Mouse (Mus musculus) liver, postnatal 0 days (tissue): ENCODE measurements around the gene Prss46. TPM values are rescaled to one million over a fixed set of nuclear protein-coding genes. Genes with fewer than 3 reads are reported as not detected.
A peak's percentile ranks its signal among the peaks of the same experiment; 100 is the strongest.

Source experiments
- ATAC-seq: fragments of 200-750 bp; cut with Nextera tagmentation; 2 replicates; pipeline ENCODE4 v1.8.0; 2017; ENCODE audit warnings: mild to moderate bottlenecking, moderate library complexity
- DNase-seq: peaks from one replicate; pipeline ENCODE4 v3.0.0-alpha.2; 2016
- H3K27ac ChIP-seq: fragments of 300-500 bp; sonication (generic); 2 replicates; pipeline ENCODE4 v1.5.1; 2014; ENCODE audit warnings: antibody characterized with exemption, moderate library complexity, mild to moderate bottlenecking, low read depth
- H3K27me3 ChIP-seq: fragments of 300-500 bp; sonication (generic); 2 replicates; pipeline ENCODE4 v1.6.1; 2014; ENCODE audit warnings: low read length, control low read depth, mixed read lengths; ENCODE audit not compliant: insufficient read depth
- H3K36me3 ChIP-seq: fragments of 300-500 bp; sonication (generic); replicated peaks from 2 replicates; pipeline ENCODE4 v1.6.1; 2014; ENCODE audit warnings: mild to moderate bottlenecking, control low read depth, low read length, moderate library complexity, mixed read lengths; ENCODE audit not compliant: insufficient read depth
- H3K4me1 ChIP-seq: fragments of 300-500 bp; sonication (generic); 2 replicates; pipeline ENCODE4 v1.6.1; 2014; ENCODE audit warnings: antibody characterized with exemption, mild to moderate bottlenecking, control low read depth; ENCODE audit not compliant: insufficient read depth
- H3K4me2 ChIP-seq: fragments of 300-500 bp; sonication (generic); 2 replicates; pipeline ENCODE4 v1.6.1; 2014; ENCODE audit warnings: low read depth, mild to moderate bottlenecking, low read length, moderate library complexity, mixed read lengths
- H3K4me3 ChIP-seq: fragments of 300-500 bp; sonication (generic); 2 replicates; pipeline ENCODE4 v1.5.1; 2014; ENCODE audit warnings: low read depth, low read length
- H3K9ac ChIP-seq: fragments of 300-500 bp; sonication (generic); replicated peaks from 2 replicates; pipeline ENCODE4 v1.6.1; 2014; ENCODE audit warnings: mild to moderate bottlenecking, moderate library complexity
- H3K9me3 ChIP-seq: fragments of 300-500 bp; sonication (generic); 2 replicates; pipeline ENCODE4 v1.6.1; 2016; ENCODE audit warnings: mild to moderate bottlenecking, control low read depth, low read length, mixed read lengths
- CTCF ChIP-seq: sonication (generic); IDR thresholded peaks from 2 replicates; pipeline ENCODE4 v1.5.1; 2016; ENCODE audit warnings: antibody characterized with exemption, low read depth
- EP300 ChIP-seq: IDR thresholded peaks from 2 replicates; pipeline ENCODE4 v1.6.1; 2016; ENCODE audit warnings: antibody characterized with exemption, low read depth, mild to moderate bottlenecking
- WGBS: fragments of 180-500 bp; shearing (Covaris S2); extraction: QIAGEN DNeasy Blood & Tissue Kit; methylation state at CpG from one replicate; pipeline ENCODE4 v1.1.7; 2014; ENCODE audit not compliant: insufficient replicate concordance; 5-methylcytosine and 5-hydroxymethylcytosine counted together
- polyA plus RNA-seq: library from polyadenylated mRNA; unstranded; fragments of >200 nt; fragmentation: Nextera tagmentation; extraction: Ambion mirVana; gene quantifications from 2 replicates; pipeline ENCODE4 v1.2.1, GENCODE M21; 2015

Gene Prss46
- polyA plus RNA-seq, 1 experiment from 2014 or later, result not detected

DNA sequence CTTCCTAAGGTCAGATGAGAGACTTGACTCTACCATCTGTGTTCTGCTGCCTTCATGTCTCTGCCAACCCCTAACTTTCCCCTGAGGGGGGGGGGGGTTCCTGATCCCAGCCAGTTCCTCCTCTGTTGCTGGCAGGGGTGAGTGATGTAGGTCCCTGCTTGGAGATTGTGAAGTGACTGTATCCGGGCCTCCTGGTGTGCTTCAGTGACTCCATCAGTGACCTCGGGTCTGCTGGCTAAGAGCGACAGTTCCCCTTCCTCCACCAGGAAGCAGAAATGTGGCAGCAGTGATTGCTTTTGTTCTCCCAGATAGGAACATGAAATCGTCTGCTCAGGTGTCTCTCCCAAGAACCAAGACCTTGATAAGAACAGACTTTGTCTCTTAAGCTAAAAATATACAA is 12.6 kb downstream of the Prss46 start:
- Histone ChIP-seq H3K27ac (no peak overlapping the region), H3K36me3 (no peaks in the 10 kb centered on the region), H3K27me3 (peaks cover 5% of the 10 kb centered on the region; the same call in 1 of the 2 replicates), H3K9ac (no peak overlapping the region), H3K4me3 (no peak overlapping the region), H3K9me3 (no peaks in the 10 kb centered on the region), H3K4me2 (no peak overlapping the region), H3K4me1 (peaks cover 3% of the 10 kb centered on the region)
- DNase-seq, result no peak
- no peak for ATAC-seq
- 19% methylated on average over 4 of the region's 4 CpGs for WGBS
- TF ChIP-seq EP300 (peak; percentile 7; the same call in 1 of the 2 replicates), CTCF (no peak)

DNA sequence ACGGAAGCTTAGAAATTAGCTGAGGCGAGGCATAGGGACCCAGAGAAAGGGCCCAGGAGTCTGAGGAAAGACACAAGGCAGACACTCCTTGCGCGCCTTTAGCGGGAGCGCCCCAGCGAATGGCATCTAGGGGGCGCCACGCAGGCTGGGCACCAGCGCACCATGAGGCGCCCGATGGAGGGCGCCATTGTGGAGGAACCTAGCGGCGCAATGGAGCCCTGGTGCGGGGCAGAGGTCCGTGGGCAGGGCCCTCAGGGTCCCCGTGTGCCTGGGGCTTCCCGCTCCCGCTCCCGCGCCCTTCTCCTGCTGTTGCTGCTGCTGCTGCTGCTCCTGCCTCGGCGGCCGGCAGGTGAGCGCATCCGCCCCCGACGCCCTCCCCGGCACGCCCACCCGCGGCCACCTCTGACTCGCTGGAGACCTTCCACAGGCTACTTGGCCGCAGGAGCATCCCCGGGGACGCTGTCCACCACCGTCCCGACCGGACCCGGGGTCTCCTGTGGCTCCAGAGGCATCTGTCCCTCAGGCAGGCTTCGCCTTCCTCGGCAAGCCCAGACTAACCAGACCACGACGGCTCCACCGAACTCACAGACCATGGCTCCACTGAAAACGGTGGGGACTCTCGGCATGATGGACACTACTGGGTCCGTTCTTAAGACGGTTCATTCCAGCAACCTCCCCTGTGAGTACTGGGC is 13.6 kb downstream of the Prss46 start, which contains the start of gene Prss50:
TSS of gene Prss50 (plus strand) at position 187 of the 692 bp plus-strand sequence.
- H3K4me1 ChIP-seq, result peaks cover 3% of the 10 kb centered on the region
- peaks cover 5% of the 10 kb centered on the region; the same call in 1 of the 2 replicates for H3K27me3 ChIP-seq
- H3K4me2 ChIP-seq, result peak within 1 kb of the TSS; percentile 71
- no peak within 1 kb of the TSS for H3K27ac ChIP-seq
- WGBS, result 12% methylated on average over 46 of the region's 50 CpGs
- ATAC-seq, result peak; percentile 50
- no peak within 1 kb of the TSS; the same call in 1 of the 2 replicates for H3K9ac ChIP-seq
- TF ChIP-seq EP300 (no peak), CTCF (peak; percentile 73)
- peak within 1 kb of the TSS; percentile 30 for H3K4me3 ChIP-seq
- peak; percentile 46 for DNase-seq
- no peaks in the 10 kb centered on the region for H3K9me3 ChIP-seq
- no peaks in the 10 kb centered on the region for H3K36me3 ChIP-seq

DNA sequence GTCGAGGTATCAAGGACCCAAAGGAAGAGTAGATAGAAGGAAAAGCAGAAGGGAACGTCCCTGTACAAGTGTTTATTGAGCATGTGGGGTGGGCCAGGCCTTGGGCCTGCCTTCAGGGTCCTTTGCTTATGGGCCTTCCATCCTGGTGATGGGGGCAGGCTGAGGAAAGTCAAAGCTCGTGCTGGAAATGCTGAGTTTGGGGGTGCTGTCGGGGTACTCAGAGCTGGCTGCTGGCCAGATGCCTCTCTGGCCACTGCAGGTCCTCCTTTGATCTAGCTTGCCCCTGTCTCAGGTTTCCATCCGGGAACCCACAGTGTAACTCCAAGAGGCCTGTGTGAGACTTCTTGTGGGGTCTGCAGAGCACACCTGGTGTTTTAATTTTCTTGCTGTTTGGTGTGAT is 14.2 kb downstream of the Prss46 start:
- DNase-seq (no peak), ATAC-seq (no peak)
- TF ChIP-seq EP300 (no peak), CTCF (no peak)
- no peaks in the 10 kb centered on the region for H3K36me3 ChIP-seq
- H3K9ac ChIP-seq, result no peak overlapping the region
- peak overlapping the region; percentile 71; the same call in 1 of the 2 replicates for H3K4me2 ChIP-seq
- H3K27me3 ChIP-seq, result peaks cover 5% of the 10 kb centered on the region; the same call in 1 of the 2 replicates
- H3K9me3 ChIP-seq, result no peaks in the 10 kb centered on the region
- H3K4me3 ChIP-seq, result no peak overlapping the region
- peaks cover 3% of the 10 kb centered on the region for H3K4me1 ChIP-seq
- H3K27ac ChIP-seq, result no peak overlapping the region
- 45% methylated on average over 5 of the region's 5 CpGs for WGBS

DNA sequence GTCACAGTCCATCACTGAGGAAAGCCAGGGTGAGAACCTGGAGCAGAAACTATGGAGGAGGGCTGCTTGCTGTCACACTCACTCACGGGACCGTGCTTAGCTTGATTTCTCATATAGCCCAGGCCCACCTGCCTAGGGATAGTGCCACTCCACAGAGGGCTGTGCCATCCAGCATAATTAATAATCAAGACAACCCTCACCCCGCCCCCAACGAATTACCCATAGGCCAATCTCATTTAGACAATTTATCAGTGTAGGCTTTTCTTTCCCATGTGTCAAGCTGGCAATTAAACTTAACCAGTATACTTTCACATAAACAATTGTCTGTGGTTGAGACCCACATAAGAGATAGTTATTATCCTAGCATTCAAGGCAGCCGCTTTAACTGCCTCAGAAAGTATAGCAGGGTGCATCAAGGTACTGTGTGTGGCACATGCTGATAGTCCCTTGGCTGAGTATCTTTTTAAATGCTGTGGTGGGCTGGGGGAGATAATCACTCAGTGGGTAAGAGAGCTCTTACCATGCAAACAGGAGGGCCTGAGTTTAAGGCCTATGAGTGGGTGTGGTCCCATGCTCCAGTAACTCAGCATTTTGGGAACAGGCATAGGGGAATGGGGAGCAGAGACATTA is 14.8 kb downstream of the Prss46 start:
- 63% methylated on average over 5 of the region's 5 CpGs for WGBS
- TF ChIP-seq EP300, result peak; percentile 93
- TF ChIP-seq CTCF, result no peak
- DNase-seq (no peak), ATAC-seq (peak; percentile 85)
- peaks cover 3% of the 10 kb centered on the region for H3K4me1 ChIP-seq
- no peaks in the 10 kb centered on the region for H3K36me3 ChIP-seq
- no peaks in the 10 kb centered on the region for H3K9me3 ChIP-seq
- 0 out of 2 replicates have a peak overlapping the region, but pooled peaks have one; percentile 9 for H3K4me2 ChIP-seq
- H3K27ac ChIP-seq, result no peak overlapping the region
- no peak overlapping the region for H3K4me3 ChIP-seq
- H3K9ac ChIP-seq, result no peak overlapping the region
- H3K27me3 ChIP-seq, result peaks cover 5% of the 10 kb centered on the region; the same call in 1 of the 2 replicates

DNA sequence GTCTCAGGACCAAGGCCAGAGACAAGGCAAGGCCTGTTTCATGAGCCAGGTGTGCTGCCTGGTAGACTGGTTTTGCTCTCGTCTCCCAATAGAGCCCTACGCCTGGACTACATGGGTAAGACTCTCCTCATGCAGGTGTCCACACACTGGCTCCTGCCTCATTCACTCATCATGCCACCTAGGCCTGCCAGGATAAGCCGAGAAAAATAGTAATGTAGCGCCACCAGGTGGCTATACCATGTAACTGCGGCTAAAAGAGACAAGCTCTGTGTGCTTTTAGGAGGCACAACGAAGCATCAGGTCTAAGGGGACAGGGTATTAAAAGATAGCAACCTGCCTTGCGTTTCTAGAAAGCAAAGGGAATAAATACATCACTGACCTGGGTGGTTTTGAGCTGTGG is 26.7 kb downstream of the Prss46 start:
- no peak overlapping the region for H3K4me2 ChIP-seq
- H3K27me3 ChIP-seq, result 0 out of 2 replicates have a peak, but pooled peaks cover 4% of the 10 kb centered on the region
- peaks cover 13% of the 10 kb centered on the region; the same call in 1 of the 2 replicates for H3K4me1 ChIP-seq
- peak; percentile 92 for TF ChIP-seq CTCF
- no peak for TF ChIP-seq EP300
- H3K4me3 ChIP-seq, result no peak overlapping the region
- DNase-seq (peak; percentile 70), ATAC-seq (no peak)
- 17% methylated on average over 7 of the region's 7 CpGs for WGBS
- no peak overlapping the region for H3K27ac ChIP-seq
- no peak overlapping the region for H3K9ac ChIP-seq
- H3K36me3 ChIP-seq, result no peaks in the 10 kb centered on the region
- H3K9me3 ChIP-seq, result no peaks in the 10 kb centered on the region
